Mouse (Mus musculus): Measurements from ENCODE around the gene Srbd1. TPM values are rescaled to one million over a fixed set of nuclear protein-coding genes. Genes with fewer than 3 reads are reported as not detected.
A peak's percentile ranks its signal among the peaks of the same experiment; 100 is the strongest.

Gene Srbd1
- polyA plus RNA-seq, 1 experiment from 2014 or later = 13.3 TPM

DNA sequence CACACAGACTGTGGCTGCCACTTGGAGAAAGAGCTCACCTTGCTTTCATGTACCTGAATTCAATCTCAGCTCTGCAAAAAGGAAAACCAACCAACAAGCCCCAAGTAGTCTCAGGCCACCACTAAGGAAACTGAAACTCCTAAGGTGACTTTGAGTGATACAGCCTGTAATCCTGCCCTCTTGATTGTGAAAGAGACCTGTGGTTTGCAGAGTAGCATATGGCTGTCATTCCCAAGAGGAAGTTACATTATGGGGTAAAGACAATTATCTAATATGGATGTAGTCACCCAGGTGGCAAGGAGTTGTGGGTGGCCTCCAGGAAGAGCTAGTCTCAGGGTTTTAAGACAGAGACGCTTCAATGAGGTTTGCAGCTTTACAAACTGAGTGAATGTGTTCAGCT, 125.2 kb downstream of the Srbd1 start:
- Histone ChIP-seq H3K27me3 (replicated peaks; ENCODE audit: control insufficient read depth, insufficient read depth, low read length) (no peaks in the 10 kb centered on the region), H3K9me3 (ENCODE audit: control insufficient read depth, low read length) (peaks cover 5% of the 10 kb centered on the region; the same call in 1 of the 2 replicates), H3K4me2 (ENCODE audit: low read length) (no peak overlapping the region), H3K4me1 (ENCODE audit: control insufficient read depth, insufficient read depth, low read depth, low read length) (no peaks in the 10 kb centered on the region), H3K9ac (ENCODE audit: low read depth, low read length) (no peak overlapping the region), H3K27ac (ENCODE audit: low read depth, low read length) (no peak overlapping the region), H3K36me3 (ENCODE audit: control insufficient read depth, insufficient read depth, low read length) (no peaks in the 10 kb centered on the region), H3K4me3 (ENCODE audit: low read length) (no peak overlapping the region)
- no peak for ATAC-seq
- WGBS = 96% methylated on average over 1 of the region's 1 CpGs

DNA sequence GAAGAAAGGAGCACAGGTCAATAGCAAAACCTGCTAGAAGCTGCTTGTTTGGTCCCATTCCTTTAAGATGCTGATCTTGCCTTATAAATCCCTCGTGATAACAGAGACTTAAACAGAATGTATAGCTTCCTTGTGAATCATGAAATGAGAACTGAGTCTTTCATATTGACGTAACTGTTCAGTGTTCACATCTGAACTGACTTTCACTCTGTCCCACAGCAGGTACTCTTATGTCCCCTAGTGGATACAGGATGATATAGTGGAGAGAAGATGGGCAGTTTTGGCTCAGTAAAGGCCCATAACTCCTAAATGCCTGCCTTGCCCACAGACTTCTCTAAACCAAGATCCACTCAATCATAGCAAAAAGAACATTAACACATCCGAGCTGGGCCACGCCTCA, 130.7 kb downstream of the Srbd1 start:
- no peaks in the 10 kb centered on the region for H3K4me1 ChIP-seq (ENCODE audit: control insufficient read depth, insufficient read depth, low read depth, low read length)
- H3K9me3 ChIP-seq (ENCODE audit: control insufficient read depth, low read length) = peaks cover 6% of the 10 kb centered on the region; the same call in 1 of the 2 replicates
- no peaks in the 10 kb centered on the region for H3K27me3 ChIP-seq (replicated peaks; ENCODE audit: control insufficient read depth, insufficient read depth, low read length)
- no peak for ATAC-seq
- H3K36me3 ChIP-seq (ENCODE audit: control insufficient read depth, insufficient read depth, low read length) = no peaks in the 10 kb centered on the region
- no peak overlapping the region for H3K4me3 ChIP-seq (ENCODE audit: low read length)
- H3K27ac ChIP-seq (ENCODE audit: low read depth, low read length) = no peak overlapping the region
- WGBS = 75% methylated on average over 4 of the region's 4 CpGs
- no peak overlapping the region for H3K4me2 ChIP-seq (ENCODE audit: low read length)
- H3K9ac ChIP-seq (ENCODE audit: low read depth, low read length) = no peak overlapping the region

DNA sequence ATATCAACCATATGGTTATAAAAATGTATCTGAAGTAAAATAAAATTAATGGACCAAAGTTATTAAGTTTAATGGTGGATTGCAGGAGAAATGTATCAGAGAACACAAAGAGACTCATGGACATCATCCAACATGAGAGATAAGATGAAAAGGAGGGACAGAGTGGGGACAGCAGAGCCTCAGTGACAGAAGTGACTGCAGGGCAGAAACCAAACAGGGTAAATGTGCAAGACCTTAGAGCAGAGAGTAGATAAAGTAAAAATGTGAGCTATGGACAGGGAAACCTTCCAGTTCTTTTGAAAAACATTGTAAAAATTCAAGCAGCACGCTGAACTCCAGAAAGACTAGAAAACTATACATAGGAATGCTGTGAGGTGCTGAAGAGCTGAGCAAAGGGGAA, 132.4 kb downstream of the Srbd1 start:
- H3K4me2 ChIP-seq (ENCODE audit: low read length) = no peak overlapping the region
- H3K4me1 ChIP-seq (ENCODE audit: control insufficient read depth, insufficient read depth, low read depth, low read length) = no peaks in the 10 kb centered on the region
- no peak overlapping the region for H3K27ac ChIP-seq (ENCODE audit: low read depth, low read length)
- WGBS = 83% methylated on average over 1 of the region's 1 CpGs
- H3K9ac ChIP-seq (ENCODE audit: low read depth, low read length) = no peak overlapping the region
- H3K9me3 ChIP-seq (ENCODE audit: control insufficient read depth, low read length) = peaks cover 4% of the 10 kb centered on the region; the same call in 1 of the 2 replicates
- H3K27me3 ChIP-seq (replicated peaks; ENCODE audit: control insufficient read depth, insufficient read depth, low read length) = no peaks in the 10 kb centered on the region
- no peak for ATAC-seq
- no peaks in the 10 kb centered on the region for H3K36me3 ChIP-seq (ENCODE audit: control insufficient read depth, insufficient read depth, low read length)
- no peak overlapping the region for H3K4me3 ChIP-seq (ENCODE audit: low read length)

DNA sequence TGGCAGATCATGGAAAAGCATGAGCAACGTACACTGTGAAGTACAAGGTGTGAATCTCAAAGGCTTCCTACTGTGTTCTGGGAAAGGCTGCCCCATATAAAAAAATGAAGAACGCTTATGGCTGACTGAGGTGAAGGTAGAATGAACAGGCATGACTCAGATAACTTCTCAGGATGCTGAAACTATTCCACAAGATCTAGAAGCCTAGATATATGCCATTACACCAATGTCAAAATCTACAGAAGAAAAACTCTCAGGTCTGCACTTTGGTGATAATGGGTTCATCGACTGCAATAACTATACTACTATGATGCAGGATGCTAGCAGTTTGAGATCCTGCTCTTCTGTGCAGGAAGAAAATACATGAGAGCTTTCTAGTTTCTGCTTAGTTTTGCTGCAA, 133.1 kb downstream of the Srbd1 start:
- no peak overlapping the region for H3K4me3 ChIP-seq (ENCODE audit: low read length)
- peaks cover 4% of the 10 kb centered on the region; the same call in 1 of the 2 replicates for H3K9me3 ChIP-seq (ENCODE audit: control insufficient read depth, low read length)
- 96% methylated on average over 3 of the region's 3 CpGs for WGBS
- H3K36me3 ChIP-seq (ENCODE audit: control insufficient read depth, insufficient read depth, low read length) = no peaks in the 10 kb centered on the region
- no peak overlapping the region for H3K27ac ChIP-seq (ENCODE audit: low read depth, low read length)
- H3K9ac ChIP-seq (ENCODE audit: low read depth, low read length) = no peak overlapping the region
- ATAC-seq = no peak
- H3K27me3 ChIP-seq (replicated peaks; ENCODE audit: control insufficient read depth, insufficient read depth, low read length) = no peaks in the 10 kb centered on the region
- H3K4me1 ChIP-seq (ENCODE audit: control insufficient read depth, insufficient read depth, low read depth, low read length) = no peaks in the 10 kb centered on the region
- no peak overlapping the region for H3K4me2 ChIP-seq (ENCODE audit: low read length)

DNA sequence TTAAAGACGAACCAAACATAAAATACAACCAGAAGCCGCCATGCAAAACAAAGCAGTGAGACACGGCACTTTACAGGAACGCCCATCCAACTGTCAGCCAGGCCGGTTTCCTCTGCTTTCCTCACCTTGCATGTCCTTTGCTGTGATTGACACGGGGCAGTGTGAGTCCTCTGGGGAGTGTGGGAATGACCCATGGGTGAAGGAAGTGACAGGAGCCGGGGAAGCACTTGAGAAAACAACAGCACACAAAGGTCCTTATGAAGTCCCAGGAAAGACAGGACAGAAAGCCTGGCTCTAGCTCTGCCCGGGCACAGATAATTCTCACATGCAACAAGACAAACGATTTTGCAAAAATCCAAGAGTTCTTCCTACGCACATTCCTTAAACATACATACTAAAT, 136.6 kb downstream of the Srbd1 start:
- WGBS = 70% methylated on average over 10 of the region's 10 CpGs

DNA sequence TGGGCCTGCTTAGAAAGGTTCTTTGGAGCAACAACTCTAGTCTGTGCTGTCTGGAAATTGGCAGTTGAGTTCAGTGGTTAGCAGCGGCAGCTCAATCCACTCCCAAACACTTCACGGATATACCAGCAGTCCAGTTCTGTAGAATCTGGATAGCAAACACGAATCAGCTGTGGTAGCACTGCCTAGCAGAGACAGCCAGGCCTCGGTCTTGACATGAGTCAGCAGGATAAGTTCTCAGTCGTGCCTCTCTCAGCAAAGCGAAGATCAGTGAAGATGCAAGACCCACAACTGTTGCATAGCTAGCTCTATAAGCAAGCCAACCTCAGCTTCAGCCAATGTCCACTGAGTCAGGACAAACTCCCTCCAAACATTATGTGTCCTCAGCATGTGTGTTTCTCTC, 142.9 kb downstream of the Srbd1 start:
- no peak for ATAC-seq
- Histone ChIP-seq H3K36me3 (ENCODE audit: control insufficient read depth, insufficient read depth, low read length) (peaks cover 9% of the 10 kb centered on the region), H3K9me3 (ENCODE audit: control insufficient read depth, low read length) (peaks cover 7% of the 10 kb centered on the region; the same call in 1 of the 2 replicates), H3K9ac (ENCODE audit: low read depth, low read length) (no peak overlapping the region), H3K4me3 (ENCODE audit: low read length) (no peak overlapping the region), H3K4me2 (ENCODE audit: low read length) (no peak overlapping the region), H3K4me1 (ENCODE audit: control insufficient read depth, insufficient read depth, low read depth, low read length) (no peaks in the 10 kb centered on the region), H3K27me3 (replicated peaks; ENCODE audit: control insufficient read depth, insufficient read depth, low read length) (no peaks in the 10 kb centered on the region), H3K27ac (ENCODE audit: low read depth, low read length) (no peak overlapping the region)
- 92% methylated on average over 6 of the region's 6 CpGs for WGBS

More for the DNA sequence above, 136.6 kb downstream of the Srbd1 start:
- H3K27ac ChIP-seq (ENCODE audit: low read depth, low read length) = no peak overlapping the region
- H3K4me1 ChIP-seq (ENCODE audit: control insufficient read depth, insufficient read depth, low read depth, low read length) = no peaks in the 10 kb centered on the region
- no peaks in the 10 kb centered on the region for H3K27me3 ChIP-seq (replicated peaks; ENCODE audit: control insufficient read depth, insufficient read depth, low read length)
- H3K4me3 ChIP-seq (ENCODE audit: low read length) = no peak overlapping the region
- no peak for ATAC-seq
- no peak overlapping the region for H3K4me2 ChIP-seq (ENCODE audit: low read length)
- no peak overlapping the region for H3K9ac ChIP-seq (ENCODE audit: low read depth, low read length)
- H3K36me3 ChIP-seq (ENCODE audit: control insufficient read depth, insufficient read depth, low read length) = no peaks in the 10 kb centered on the region
- H3K9me3 ChIP-seq (ENCODE audit: control insufficient read depth, low read length) = peaks cover 4% of the 10 kb centered on the region; the same call in 1 of the 2 replicates

DNA sequence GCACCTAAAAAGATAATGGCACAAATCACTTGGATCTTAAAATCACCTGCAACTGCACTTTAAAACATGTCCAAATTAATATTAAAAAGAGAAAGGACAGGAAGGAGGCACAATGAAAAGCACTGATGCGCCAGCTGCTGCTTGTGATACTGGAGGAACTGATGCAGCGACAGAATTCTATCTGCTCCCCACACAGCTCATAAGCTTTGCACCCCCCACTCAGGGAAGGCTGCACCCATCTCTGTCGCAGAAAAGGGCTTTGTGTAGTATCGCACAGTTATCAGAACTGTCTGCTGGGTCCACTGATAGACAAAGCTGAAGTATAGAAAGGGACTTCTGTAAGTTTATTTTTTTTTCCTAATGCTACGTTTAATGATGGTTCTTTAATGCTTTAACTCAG, 143.3 kb downstream of the Srbd1 start:
- H3K4me2 ChIP-seq (ENCODE audit: low read length) = no peak overlapping the region
- H3K9me3 ChIP-seq (ENCODE audit: control insufficient read depth, low read length) = peaks cover 7% of the 10 kb centered on the region; the same call in 1 of the 2 replicates
- no peaks in the 10 kb centered on the region for H3K27me3 ChIP-seq (replicated peaks; ENCODE audit: control insufficient read depth, insufficient read depth, low read length)
- H3K27ac ChIP-seq (ENCODE audit: low read depth, low read length) = no peak overlapping the region
- H3K36me3 ChIP-seq (ENCODE audit: control insufficient read depth, insufficient read depth, low read length) = peaks cover 12% of the 10 kb centered on the region
- H3K4me3 ChIP-seq (ENCODE audit: low read length) = no peak overlapping the region
- 94% methylated on average over 5 of the region's 5 CpGs for WGBS
- H3K4me1 ChIP-seq (ENCODE audit: control insufficient read depth, insufficient read depth, low read depth, low read length) = no peaks in the 10 kb centered on the region
- H3K9ac ChIP-seq (ENCODE audit: low read depth, low read length) = no peak overlapping the region
- ATAC-seq = no peak

DNA sequence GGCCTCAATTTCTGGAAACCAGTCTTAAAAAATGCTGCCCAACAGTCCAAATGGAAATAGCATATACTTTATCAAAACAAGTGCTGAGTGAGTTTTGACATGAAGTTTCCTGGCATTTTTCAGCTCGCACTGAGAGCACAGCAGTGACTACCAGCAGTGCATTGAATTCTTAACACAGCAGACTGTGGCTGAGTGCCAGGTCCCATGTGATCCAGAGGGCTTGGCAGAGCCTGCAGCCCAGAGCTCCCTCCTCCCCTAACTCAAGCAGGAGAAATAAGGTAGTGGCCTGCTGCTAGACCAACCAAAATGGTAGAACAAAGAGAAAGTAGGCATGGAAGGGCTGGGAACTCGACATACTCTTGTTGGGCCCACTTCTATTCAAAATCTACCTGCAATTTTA, 149.2 kb downstream of the Srbd1 start:
- Histone ChIP-seq H3K27ac (ENCODE audit: low read depth, low read length) (no peak overlapping the region), H3K9me3 (ENCODE audit: control insufficient read depth, low read length) (peaks cover 7% of the 10 kb centered on the region; the same call in 1 of the 2 replicates), H3K4me2 (ENCODE audit: low read length) (no peak overlapping the region), H3K27me3 (replicated peaks; ENCODE audit: control insufficient read depth, insufficient read depth, low read length) (no peaks in the 10 kb centered on the region), H3K4me3 (ENCODE audit: low read length) (no peak overlapping the region), H3K4me1 (ENCODE audit: control insufficient read depth, insufficient read depth, low read depth, low read length) (no peaks in the 10 kb centered on the region), H3K36me3 (ENCODE audit: control insufficient read depth, insufficient read depth, low read length) (peaks cover 12% of the 10 kb centered on the region), H3K9ac (ENCODE audit: low read depth, low read length) (no peak overlapping the region)
- 69% methylated on average over 2 of the region's 2 CpGs for WGBS
- peak; percentile 85 for ATAC-seq

DNA sequence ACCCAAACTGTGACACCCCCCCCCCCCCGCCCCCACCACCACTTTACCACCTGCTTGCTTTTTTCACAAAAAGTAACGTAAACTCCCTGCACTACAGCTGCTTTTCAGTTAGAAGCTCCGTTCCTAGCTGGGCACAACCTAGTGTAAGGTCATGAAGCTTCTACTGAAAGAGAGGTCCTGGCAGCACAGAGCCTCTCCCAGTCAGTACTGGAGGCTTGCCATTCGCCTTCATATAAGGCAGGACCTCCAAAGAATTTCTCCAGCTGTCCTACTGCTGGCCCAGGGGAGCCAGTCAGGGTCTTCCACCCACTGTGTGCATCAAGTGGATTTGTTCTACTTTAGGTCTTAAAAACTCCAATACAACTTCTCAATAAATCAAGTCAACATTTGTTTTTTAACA, 149.9 kb downstream of the Srbd1 start:
- Histone ChIP-seq H3K9ac (ENCODE audit: low read depth, low read length) (no peak overlapping the region), H3K4me1 (ENCODE audit: control insufficient read depth, insufficient read depth, low read depth, low read length) (no peaks in the 10 kb centered on the region), H3K9me3 (ENCODE audit: control insufficient read depth, low read length) (peaks cover 7% of the 10 kb centered on the region; the same call in 1 of the 2 replicates), H3K4me3 (ENCODE audit: low read length) (no peak overlapping the region), H3K27me3 (replicated peaks; ENCODE audit: control insufficient read depth, insufficient read depth, low read length) (no peaks in the 10 kb centered on the region), H3K4me2 (ENCODE audit: low read length) (no peak overlapping the region), H3K36me3 (ENCODE audit: control insufficient read depth, insufficient read depth, low read length) (peaks cover 11% of the 10 kb centered on the region), H3K27ac (ENCODE audit: low read depth, low read length) (no peak overlapping the region)
- 64% methylated on average over 4 of the region's 4 CpGs for WGBS
- no peak for ATAC-seq
